Mouse (Mus musculus) kidney, embryonic 15.5 days (tissue): Measurements from ENCODE around the gene Igfbp2. TPM values are rescaled to one million over a fixed set of nuclear protein-coding genes. Genes with fewer than 3 reads are reported as not detected.

Experiments
- ATAC-seq: fragments of 200-750 bp; cut with Nextera tagmentation; replicated peaks from 2 replicates; pipeline ENCODE4 v1.8.0; 2017; ENCODE audit warnings: moderate TSS enrichment; ENCODE audit not compliant: low FRiP score
- H3K27ac ChIP-seq: fragments of 300-500 bp; sonication (generic); 2 replicates; pipeline ENCODE4 v1.5.1; 2015; ENCODE audit warnings: mild to moderate bottlenecking, inconsistent platforms
- H3K27me3 ChIP-seq: fragments of 300-500 bp; sonication (generic); 2 replicates; pipeline ENCODE4 v1.6.1; 2015; ENCODE audit warnings: inconsistent platforms
- H3K36me3 ChIP-seq: fragments of 300-500 bp; sonication (generic); 2 replicates; pipeline ENCODE4 v1.6.1; 2015; ENCODE audit warnings: inconsistent platforms
- H3K4me1 ChIP-seq: fragments of 300-500 bp; sonication (generic); 2 replicates; pipeline ENCODE4 v1.6.1; 2015; ENCODE audit warnings: inconsistent platforms
- H3K4me2 ChIP-seq: fragments of 300-500 bp; sonication (generic); 2 replicates; pipeline ENCODE4 v1.6.1; 2015; ENCODE audit warnings: moderate library complexity, mild to moderate bottlenecking, inconsistent platforms
- H3K4me3 ChIP-seq: fragments of 300-500 bp; sonication (generic); replicated peaks from 2 replicates; pipeline ENCODE4 v1.5.1; 2015; ENCODE audit warnings: mild to moderate bottlenecking, inconsistent platforms
- H3K9ac ChIP-seq: fragments of 300-500 bp; sonication (generic); 2 replicates; pipeline ENCODE4 v1.6.1; 2015; ENCODE audit warnings: mild to moderate bottlenecking, inconsistent platforms
- H3K9me3 ChIP-seq: fragments of 300-500 bp; sonication (generic); replicated peaks from 2 replicates; pipeline ENCODE4 v1.6.1; 2016; ENCODE audit warnings: inconsistent platforms
- WGBS: fragments of 180-500 bp; shearing (Covaris S2); methylation state at CpG from one replicate; pipeline ENCODE4 v1.1.7; 2015; ENCODE audit warnings: mixed read lengths; 5-methylcytosine and 5-hydroxymethylcytosine counted together
- polyA plus RNA-seq: library from polyadenylated mRNA; unstranded; fragments of >200 nt; fragmentation: Nextera tagmentation; extraction: Ambion mirVana; gene quantifications from 2 replicates; pipeline ENCODE4 v1.2.1, GENCODE M21; 2015

The Igfbp2 gene
- polyA plus RNA-seq, 1 experiment from 2014 or later = 150 TPM

- Histone ChIP-seq H3K27me3 (peaks cover 6% of the 10 kb centered on the region; the same call in 1 of the 2 replicates), H3K4me3 (peak within 1 kb of the TSS; percentile 56), H3K9ac (peak within 1 kb of the TSS; percentile 75), H3K9me3 (no peaks in the 10 kb centered on the region), H3K4me1 (peaks cover 74% of the 10 kb centered on the region), H3K4me2 (peak within 1 kb of the TSS; percentile 95), H3K27ac (peak within 1 kb of the TSS; percentile 91), H3K36me3 (no peaks in the 10 kb centered on the region)
- WGBS = under 1% methylated on average over 38 of the region's 38 CpGs
- ATAC-seq = peak; percentile 50
These were observed 50.2 kb downstream of the Igfbp2 start, which contains the start of gene Igfbp5 for GRCm38 (mm10) chr1:72874287-72875211. Gene Igfbp5 (minus strand): TSS chr1:72874884.

- H3K9me3 ChIP-seq = no peaks in the 10 kb centered on the region
- no peak for ATAC-seq
- H3K9ac ChIP-seq = no peak overlapping the region
- no peaks in the 10 kb centered on the region for H3K36me3 ChIP-seq
- H3K4me1 ChIP-seq = peaks cover 62% of the 10 kb centered on the region
- H3K4me3 ChIP-seq = no peak overlapping the region
- peaks cover 6% of the 10 kb centered on the region; the same call in 1 of the 2 replicates for H3K27me3 ChIP-seq
- H3K4me2 ChIP-seq = peak overlapping the region; percentile 95
- H3K27ac ChIP-seq = no peak overlapping the region
- WGBS = 4% methylated on average over 3 of the region's 3 CpGs
These were observed 51.4 kb downstream of the Igfbp2 start for GRCm38 (mm10) chr1:72875708-72876107.

GRCm38 (mm10) chr1:72876111-72876510 is 51.8 kb downstream of the Igfbp2 start:
- 0 out of 2 replicates have a peak overlapping the region, but pooled peaks have one; percentile 95 for H3K4me2 ChIP-seq
- H3K27me3 ChIP-seq = peaks cover 6% of the 10 kb centered on the region; the same call in 1 of the 2 replicates
- no peaks in the 10 kb centered on the region for H3K36me3 ChIP-seq
- no peak overlapping the region for H3K9ac ChIP-seq
- ATAC-seq = no peak
- WGBS = 40% methylated on average over 3 of the region's 3 CpGs
- H3K9me3 ChIP-seq = no peaks in the 10 kb centered on the region
- no peak overlapping the region for H3K27ac ChIP-seq
- peaks cover 59% of the 10 kb centered on the region for H3K4me1 ChIP-seq
- no peak overlapping the region for H3K4me3 ChIP-seq

GRCm38 (mm10) chr1:72877892-72878291 is 53.6 kb downstream of the Igfbp2 start:
- H3K9ac ChIP-seq = no peak overlapping the region
- ATAC-seq = 0 out of 2 replicates have a peak, but pooled peaks have one; percentile 41
- H3K4me1 ChIP-seq = peaks cover 50% of the 10 kb centered on the region
- H3K27ac ChIP-seq = peak overlapping the region; percentile 65
- peak overlapping the region; percentile 15; the same call in 1 of the 2 replicates for H3K4me3 ChIP-seq
- 0% methylated on average over 3 of the region's 3 CpGs for WGBS
- H3K4me2 ChIP-seq = peak overlapping the region; percentile 54
- peaks cover 6% of the 10 kb centered on the region; the same call in 1 of the 2 replicates for H3K27me3 ChIP-seq
- H3K36me3 ChIP-seq = no peaks in the 10 kb centered on the region
- H3K9me3 ChIP-seq = no peaks in the 10 kb centered on the region

- H3K4me3 ChIP-seq = peak overlapping the region; percentile 15
- H3K27me3 ChIP-seq = peaks cover 6% of the 10 kb centered on the region; the same call in 1 of the 2 replicates
- WGBS = 14% methylated on average over 25 of the region's 25 CpGs
- peaks cover 46% of the 10 kb centered on the region for H3K4me1 ChIP-seq
- no peak overlapping the region for H3K9ac ChIP-seq
- peak; percentile 33; the same call in 1 of the 2 replicates for ATAC-seq
- no peaks in the 10 kb centered on the region for H3K9me3 ChIP-seq
- H3K4me2 ChIP-seq = peak overlapping the region; percentile 54
- peak overlapping the region; percentile 65 for H3K27ac ChIP-seq
- no peaks in the 10 kb centered on the region for H3K36me3 ChIP-seq
These were observed 54.4 kb downstream of the Igfbp2 start for GRCm38 (mm10) chr1:72878473-72879318.

- no peaks in the 10 kb centered on the region for H3K36me3 ChIP-seq
- H3K27ac ChIP-seq = peak overlapping the region; percentile 65; the same call in 1 of the 2 replicates
- H3K27me3 ChIP-seq = peaks cover 6% of the 10 kb centered on the region; the same call in 1 of the 2 replicates
- 0 out of 2 replicates have a peak overlapping the region, but pooled peaks have one; percentile 15 for H3K4me3 ChIP-seq
- H3K4me1 ChIP-seq = peaks cover 40% of the 10 kb centered on the region
- H3K9ac ChIP-seq = no peak overlapping the region
- no peak for ATAC-seq
- H3K9me3 ChIP-seq = no peaks in the 10 kb centered on the region
- H3K4me2 ChIP-seq = peak overlapping the region; percentile 54
- 43% methylated on average over 4 of the region's 4 CpGs for WGBS
These were observed 55.0 kb downstream of the Igfbp2 start for GRCm38 (mm10) chr1:72879319-72879634.

GRCm38 (mm10) chr1:72885111-72885818 is 61.0 kb downstream of the Igfbp2 start:
- no peaks in the 10 kb centered on the region for H3K36me3 ChIP-seq
- ATAC-seq = 0 out of 2 replicates have a peak, but pooled peaks have one; percentile 40
- H3K27me3 ChIP-seq = no peaks in the 10 kb centered on the region
- peak overlapping the region; percentile 56; the same call in 1 of the 2 replicates for H3K27ac ChIP-seq
- peaks cover 2% of the 10 kb centered on the region; the same call in 1 of the 2 replicates for H3K4me1 ChIP-seq
- 72% methylated on average over 11 of the region's 11 CpGs for WGBS
- H3K4me3 ChIP-seq = no peak overlapping the region
- H3K4me2 ChIP-seq = no peak overlapping the region
- H3K9ac ChIP-seq = no peak overlapping the region
- no peaks in the 10 kb centered on the region for H3K9me3 ChIP-seq

GRCm38 (mm10) chr1:72885819-72886169 is 61.5 kb downstream of the Igfbp2 start:
- no peaks in the 10 kb centered on the region for H3K36me3 ChIP-seq
- peak overlapping the region; percentile 56; the same call in 1 of the 2 replicates for H3K27ac ChIP-seq
- H3K4me2 ChIP-seq = no peak overlapping the region
- 0 out of 2 replicates have a peak, but pooled peaks have one; percentile 18 for ATAC-seq
- H3K9ac ChIP-seq = no peak overlapping the region
- H3K4me1 ChIP-seq = peaks cover 2% of the 10 kb centered on the region; the same call in 1 of the 2 replicates
- no peak overlapping the region for H3K4me3 ChIP-seq
- 67% methylated on average over 7 of the region's 7 CpGs for WGBS
- H3K27me3 ChIP-seq = no peaks in the 10 kb centered on the region
- H3K9me3 ChIP-seq = no peaks in the 10 kb centered on the region

GRCm38 (mm10) chr1:72887910-72888309 is 63.6 kb downstream of the Igfbp2 start:
- no peaks in the 10 kb centered on the region for H3K36me3 ChIP-seq
- no peak overlapping the region for H3K9ac ChIP-seq
- no peak for ATAC-seq
- H3K4me2 ChIP-seq = no peak overlapping the region
- H3K27me3 ChIP-seq = no peaks in the 10 kb centered on the region
- peaks cover 2% of the 10 kb centered on the region; the same call in 1 of the 2 replicates for H3K4me1 ChIP-seq
- WGBS = 30% methylated on average over 1 of the region's 1 CpGs
- H3K27ac ChIP-seq = no peak overlapping the region
- no peak overlapping the region for H3K4me3 ChIP-seq
- H3K9me3 ChIP-seq = no peaks in the 10 kb centered on the region

GRCm38 (mm10) chr1:72895821-72896220 is 71.5 kb downstream of the Igfbp2 start:
- 62% methylated on average over 2 of the region's 2 CpGs for WGBS
- H3K27ac ChIP-seq = no peak overlapping the region
- no peak for ATAC-seq

More at GRCm38 (mm10) chr1:72895821-72896220, 71.5 kb downstream of the Igfbp2 start:
- Histone ChIP-seq H3K9me3 (no peaks in the 10 kb centered on the region), H3K9ac (no peak overlapping the region), H3K36me3 (no peaks in the 10 kb centered on the region), H3K4me1 (no peaks in the 10 kb centered on the region; the same call in 1 of the 2 replicates), H3K4me2 (no peak overlapping the region), H3K27me3 (no peaks in the 10 kb centered on the region), H3K4me3 (no peak overlapping the region)
